Mouse (Mus musculus) midbrain, embryonic 10.5 days (tissue): ENCODE data around the gene Mcm3ap. TPM values are rescaled to one million over a fixed set of nuclear protein-coding genes. Genes with fewer than 3 reads are reported as not detected.

Source experiments
- DNase-seq: peaks from one replicate; pipeline ENCODE4 v3.0.0-alpha.2; 2017; ENCODE audit warnings: low spot score
- H3K27ac ChIP-seq: fragments of 300-500 bp; sonication (generic); replicated peaks from 2 replicates; pipeline ENCODE4 v1.5.1; 2016; ENCODE audit warnings: mild to moderate bottlenecking
- H3K27me3 ChIP-seq: fragments of 300-500 bp; sonication (generic); 2 replicates; pipeline ENCODE4 v1.6.1; 2016; ENCODE audit warnings: low read depth, mild to moderate bottlenecking; ENCODE audit not compliant: poor library complexity, severe bottlenecking
- H3K36me3 ChIP-seq: fragments of 300-500 bp; sonication (generic); 2 replicates; pipeline ENCODE4 v1.6.1; 2016; ENCODE audit warnings: mild to moderate bottlenecking, moderate library complexity
- H3K4me1 ChIP-seq: fragments of 300-500 bp; sonication (generic); 2 replicates; pipeline ENCODE4 v1.6.1; 2016
- H3K4me3 ChIP-seq: fragments of 300-500 bp; sonication (generic); 2 replicates; pipeline ENCODE4 v1.5.1; 2016; ENCODE audit warnings: mild to moderate bottlenecking, moderate library complexity
- H3K9me3 ChIP-seq: fragments of 300-500 bp; sonication (generic); replicated peaks from 2 replicates; pipeline ENCODE4 v1.6.1; 2016; ENCODE audit warnings: mild to moderate bottlenecking
- WGBS: fragments of 180-500 bp; shearing (Covaris S2); methylation state at CpG from one replicate; pipeline ENCODE4 v1.1.7; 2016; 5-methylcytosine and 5-hydroxymethylcytosine counted together
- polyA plus RNA-seq: library from polyadenylated mRNA; unstranded; fragments of >200 nt; fragmentation: Nextera tagmentation; extraction: Ambion mirVana; gene quantifications from 2 replicates; pipeline ENCODE4 v1.2.1, GENCODE M21; 2016

The Mcm3ap gene
- 70.1 and 80.0 TPM in 2 replicates for polyA plus RNA-seq

GRCm38 (mm10) chr10:76468203-76469162, at the start of gene Mcm3ap, which contains the start of gene Ybey:
TSS of gene Mcm3ap (plus strand) at chr10:76468927.
TSS of gene Ybey (minus strand) at chr10:76469114.
- H3K4me3 ChIP-seq, result peak within 1 kb of the TSS; percentile 90
- no peaks in the 10 kb centered on the region for H3K9me3 ChIP-seq
- H3K27me3 ChIP-seq, result no peaks in the 10 kb centered on the region
- H3K4me1 ChIP-seq, result peaks cover 11% of the 10 kb centered on the region
- peak; percentile 93 for DNase-seq
- H3K36me3 ChIP-seq, result peaks cover 56% of the 10 kb centered on the region
- 2% methylated on average over 55 of the region's 55 CpGs for WGBS
- H3K27ac ChIP-seq, result peak within 1 kb of the TSS; percentile 92

DNA sequence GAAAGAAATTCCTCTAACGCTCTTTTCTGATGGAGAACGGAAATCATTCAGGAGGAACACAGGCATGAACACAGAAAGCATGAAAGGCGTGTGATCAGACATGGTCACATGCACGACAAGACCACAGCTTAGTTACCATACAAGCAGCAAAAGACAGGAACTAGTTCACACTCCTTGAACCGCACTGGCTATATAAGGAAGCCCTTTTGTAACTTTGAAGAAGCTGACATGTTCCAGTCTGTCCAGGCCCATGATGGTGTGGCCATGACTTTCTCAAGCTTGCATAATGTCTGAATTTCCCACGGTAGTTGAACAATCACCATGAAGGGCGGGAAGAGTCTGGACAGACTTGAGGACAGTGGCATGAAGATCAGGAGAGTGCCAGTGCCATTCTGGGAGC, 43.1 kb upstream of the Mcm3ap start:
- H3K9me3 ChIP-seq, result no peaks in the 10 kb centered on the region
- no peak for DNase-seq
- 93% methylated on average over 7 of the region's 7 CpGs for WGBS
- no peak overlapping the region for H3K4me3 ChIP-seq
- no peak overlapping the region for H3K27ac ChIP-seq
- no peaks in the 10 kb centered on the region for H3K4me1 ChIP-seq
- no peaks in the 10 kb centered on the region for H3K27me3 ChIP-seq
- H3K36me3 ChIP-seq, result peaks cover 100% of the 10 kb centered on the region

DNA sequence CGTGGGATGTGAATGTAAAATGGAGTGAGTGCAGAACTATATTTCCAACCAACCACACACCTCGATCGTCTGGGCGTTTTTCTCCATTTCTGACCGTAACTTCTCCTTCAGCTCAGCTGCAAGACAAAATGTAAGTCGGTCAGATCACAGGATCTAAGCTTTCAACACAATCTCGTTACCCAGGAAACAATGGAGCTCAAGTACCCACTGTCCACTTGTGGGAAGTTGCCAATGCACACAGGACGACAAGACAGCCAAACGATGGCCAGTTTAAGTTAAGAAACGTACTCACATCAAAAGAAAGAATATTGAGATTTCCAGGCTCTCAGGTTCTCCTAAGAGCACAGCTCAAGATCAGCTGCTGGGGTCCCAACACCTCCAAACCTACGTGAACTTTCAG, 34.8 kb upstream of the Mcm3ap start:
- H3K27me3 ChIP-seq, result no peaks in the 10 kb centered on the region
- no peaks in the 10 kb centered on the region for H3K9me3 ChIP-seq
- H3K4me1 ChIP-seq, result no peaks in the 10 kb centered on the region
- WGBS, result 95% methylated on average over 11 of the region's 11 CpGs
- H3K27ac ChIP-seq, result no peak overlapping the region
- no peak overlapping the region for H3K4me3 ChIP-seq
- no peak for DNase-seq
- peaks cover 99% of the 10 kb centered on the region for H3K36me3 ChIP-seq

- H3K27ac ChIP-seq, result no peak overlapping the region
- H3K36me3 ChIP-seq, result peaks cover 64% of the 10 kb centered on the region
- peaks cover 24% of the 10 kb centered on the region for H3K4me1 ChIP-seq
- H3K9me3 ChIP-seq, result no peaks in the 10 kb centered on the region
- no peak overlapping the region for H3K4me3 ChIP-seq
- DNase-seq, result no peak
- 93% methylated on average over 9 of the region's 9 CpGs for WGBS
- no peaks in the 10 kb centered on the region for H3K27me3 ChIP-seq
Observed at GRCm38 (mm10) chr10:76439107-76439890, 29.4 kb upstream of the Mcm3ap start.

DNA sequence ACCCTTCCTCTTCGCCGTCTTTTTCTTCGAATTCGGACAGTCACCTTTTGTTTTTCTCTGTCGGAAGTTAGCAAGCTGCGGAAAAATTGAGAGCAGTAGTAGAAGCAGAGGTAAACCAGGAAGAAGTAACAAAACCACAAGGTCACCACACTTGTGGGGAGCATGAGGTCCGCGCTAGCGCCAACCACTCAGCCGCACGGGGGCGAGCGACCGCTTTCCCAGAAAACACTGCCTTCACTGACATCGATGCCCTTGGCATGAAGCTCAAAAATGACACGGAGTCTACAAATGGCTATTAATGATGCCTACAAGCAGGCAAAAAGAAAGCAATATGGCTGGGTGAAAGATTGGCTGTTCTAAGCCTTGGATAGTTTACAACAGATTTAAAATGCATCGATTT, 28.4 kb upstream of the Mcm3ap start, which contains the start of gene AC141477.1:
Gene AC141477.1 (minus strand): TSS at position 164 of the 400 bp plus-strand sequence.
- WGBS, result 95% methylated on average over 17 of the region's 17 CpGs
- peaks cover 54% of the 10 kb centered on the region for H3K36me3 ChIP-seq
- H3K27me3 ChIP-seq, result no peaks in the 10 kb centered on the region
- H3K9me3 ChIP-seq, result no peaks in the 10 kb centered on the region
- no peak within 1 kb of the TSS for H3K27ac ChIP-seq
- peaks cover 24% of the 10 kb centered on the region for H3K4me1 ChIP-seq
- no peak for DNase-seq
- H3K4me3 ChIP-seq, result peak within 1 kb of the TSS; percentile 88

DNA sequence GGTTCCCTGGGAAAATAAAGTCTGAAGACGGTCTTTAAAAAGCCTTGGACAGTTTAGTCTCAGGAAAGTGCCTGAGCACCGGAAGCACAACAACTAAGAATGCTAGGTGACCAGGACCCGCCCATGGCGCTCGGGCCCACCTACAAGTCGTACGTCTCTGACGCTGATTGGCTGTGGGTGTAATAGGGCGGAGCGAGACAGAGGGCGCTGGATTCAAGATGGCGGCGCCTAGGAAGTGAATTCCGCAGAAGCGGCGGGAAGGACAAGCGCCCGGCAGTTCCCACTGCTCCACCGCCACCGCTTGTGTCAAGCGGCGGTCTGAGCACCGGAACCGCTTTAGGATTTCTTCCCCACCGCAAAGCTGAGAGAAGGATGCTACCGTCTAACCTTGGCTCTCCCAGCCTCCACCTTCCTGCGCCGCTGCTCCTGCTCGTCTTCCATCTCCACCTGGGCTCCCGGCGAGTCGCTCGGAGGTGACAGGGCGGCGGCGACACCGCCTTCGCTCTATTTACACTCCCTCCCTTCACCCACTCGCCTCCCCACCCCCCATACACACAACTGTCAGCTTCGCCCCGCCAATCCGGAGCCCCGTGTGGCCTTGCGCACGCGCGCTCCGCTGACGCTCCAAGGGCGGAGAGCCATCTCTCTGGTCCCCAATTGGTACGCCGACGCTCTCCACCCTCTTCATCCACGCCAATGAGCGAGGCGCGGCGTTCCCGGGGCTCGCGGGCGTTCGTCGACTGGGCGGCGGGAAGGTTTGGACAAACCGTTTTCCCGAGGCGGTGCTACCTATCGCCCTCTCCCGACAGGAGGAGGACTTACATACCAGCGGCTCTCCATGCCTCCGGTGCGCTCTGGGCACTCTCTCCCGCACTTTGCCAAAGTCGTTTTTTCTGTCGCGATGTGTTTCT, 26.3 kb upstream of the Mcm3ap start, which contains the start of gene Pcnt:
Gene Pcnt (minus strand): TSS at position 609 of the 911 bp plus-strand sequence.
- Histone ChIP-seq H3K36me3 (peaks cover 33% of the 10 kb centered on the region), H3K27ac (peak within 1 kb of the TSS; percentile 94), H3K4me1 (peaks cover 24% of the 10 kb centered on the region), H3K9me3 (no peaks in the 10 kb centered on the region), H3K4me3 (peak within 1 kb of the TSS; percentile 88), H3K27me3 (no peaks in the 10 kb centered on the region)
- under 1% methylated on average over 78 of the region's 78 CpGs for whole genome bisulfite sequencing
- peak; percentile 97 for DNase-seq

DNA sequence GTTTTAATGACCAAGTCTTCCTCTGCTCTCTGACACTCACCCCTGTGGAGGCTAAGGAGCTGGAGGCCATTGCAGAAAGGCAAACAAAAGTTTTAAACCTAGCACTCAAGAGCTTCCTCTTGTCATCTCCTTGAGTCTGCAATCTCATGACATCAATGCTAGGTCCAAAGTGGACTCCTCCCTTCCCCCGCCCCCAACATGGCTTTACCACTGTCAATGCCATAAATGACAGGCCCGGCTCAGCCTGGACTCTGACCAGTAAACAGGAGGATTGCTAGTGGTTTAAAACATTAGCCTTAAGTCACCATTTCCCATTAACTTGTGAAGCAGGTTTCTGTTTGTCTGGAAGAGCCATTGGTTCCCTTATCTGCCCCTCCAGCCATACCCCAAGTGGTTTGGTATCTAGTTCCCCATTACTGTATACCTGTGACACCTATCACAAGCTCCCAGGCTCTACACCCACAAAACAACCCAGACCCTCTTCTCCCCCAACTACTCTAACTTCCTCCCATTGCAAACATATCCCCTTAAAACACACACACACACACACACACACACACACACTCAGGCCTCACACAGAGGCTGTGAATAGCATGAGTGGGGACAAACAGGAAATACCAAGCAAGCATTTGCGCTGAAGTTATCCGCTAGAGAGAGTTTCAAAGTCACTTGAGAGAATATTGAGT, 22.6 kb upstream of the Mcm3ap start:
- Histone ChIP-seq H3K27me3 (no peaks in the 10 kb centered on the region), H3K27ac (no peak overlapping the region), H3K9me3 (no peaks in the 10 kb centered on the region), H3K36me3 (0 out of 2 replicates have a peak, but pooled peaks cover 3% of the 10 kb centered on the region), H3K4me3 (no peak overlapping the region), H3K4me1 (peaks cover 18% of the 10 kb centered on the region)
- no peak for DNase-seq
- 82% methylated on average over 4 of the region's 4 CpGs for WGBS

GRCm38 (mm10) chr10:76447406-76448229, 21.1 kb upstream of the Mcm3ap start:
- H3K27ac ChIP-seq, result no peak overlapping the region
- H3K4me1 ChIP-seq, result peaks cover 10% of the 10 kb centered on the region
- WGBS, result 85% methylated on average over 15 of the region's 15 CpGs
- H3K9me3 ChIP-seq, result no peaks in the 10 kb centered on the region
- no peaks in the 10 kb centered on the region for H3K27me3 ChIP-seq
- H3K4me3 ChIP-seq, result no peak overlapping the region
- DNase-seq, result no peak
- H3K36me3 ChIP-seq, result no peaks in the 10 kb centered on the region

- H3K36me3 ChIP-seq, result no peaks in the 10 kb centered on the region
- H3K27me3 ChIP-seq, result no peaks in the 10 kb centered on the region
- no peak within 1 kb of the TSS for H3K27ac ChIP-seq
- H3K9me3 ChIP-seq, result no peaks in the 10 kb centered on the region
- WGBS, result 67% methylated on average over 5 of the region's 5 CpGs
- H3K4me1 ChIP-seq, result peaks cover 1% of the 10 kb centered on the region
- no peak for DNase-seq
- H3K4me3 ChIP-seq, result no peak within 1 kb of the TSS
Observed at GRCm38 (mm10) chr10:76448851-76449250, 19.9 kb upstream of the Mcm3ap start, which contains the start of gene 2610028H24Rik. TSS of gene 2610028H24Rik (plus strand) at chr10:76449081.

GRCm38 (mm10) chr10:76455289-76455688, 13.4 kb upstream of the Mcm3ap start:
- Histone ChIP-seq H3K9me3 (peaks cover 23% of the 10 kb centered on the region), H3K36me3 (peaks cover 5% of the 10 kb centered on the region), H3K4me3 (no peak overlapping the region), H3K4me1 (no peaks in the 10 kb centered on the region), H3K27me3 (no peaks in the 10 kb centered on the region), H3K27ac (no peak overlapping the region)
- 62% methylated on average over 5 of the region's 5 CpGs for WGBS
- peak; percentile 38 for DNase-seq

DNA sequence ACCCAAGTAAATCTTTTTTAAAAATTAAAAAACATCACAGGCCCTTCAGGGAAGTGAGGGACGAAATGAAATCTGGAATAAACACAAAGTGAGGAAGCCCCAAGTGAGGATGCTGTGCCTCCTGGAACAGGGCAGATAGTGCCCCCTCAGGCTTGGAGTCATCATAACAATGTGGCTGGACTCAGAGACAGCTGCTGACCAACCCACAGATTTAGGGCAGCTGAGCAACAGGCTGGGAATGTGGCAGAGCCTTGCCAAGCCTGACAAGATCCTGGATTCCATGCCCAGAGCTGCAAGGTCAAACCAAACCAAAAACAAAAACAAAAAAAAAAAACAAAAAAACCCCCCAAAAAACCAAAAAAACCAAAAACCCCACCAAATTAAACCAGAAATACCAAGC, 7.5 kb upstream of the Mcm3ap start:
- DNase-seq, result no peak
- Histone ChIP-seq H3K4me3 (no peak overlapping the region), H3K4me1 (no peaks in the 10 kb centered on the region), H3K27me3 (no peaks in the 10 kb centered on the region), H3K27ac (no peak overlapping the region), H3K9me3 (peaks cover 27% of the 10 kb centered on the region), H3K36me3 (peaks cover 42% of the 10 kb centered on the region)
- WGBS, result 84% methylated on average over 1 of the region's 1 CpGs
